8 mouse cellular contexts compared by ENCODE assay signal in the genomic region with DNA sequence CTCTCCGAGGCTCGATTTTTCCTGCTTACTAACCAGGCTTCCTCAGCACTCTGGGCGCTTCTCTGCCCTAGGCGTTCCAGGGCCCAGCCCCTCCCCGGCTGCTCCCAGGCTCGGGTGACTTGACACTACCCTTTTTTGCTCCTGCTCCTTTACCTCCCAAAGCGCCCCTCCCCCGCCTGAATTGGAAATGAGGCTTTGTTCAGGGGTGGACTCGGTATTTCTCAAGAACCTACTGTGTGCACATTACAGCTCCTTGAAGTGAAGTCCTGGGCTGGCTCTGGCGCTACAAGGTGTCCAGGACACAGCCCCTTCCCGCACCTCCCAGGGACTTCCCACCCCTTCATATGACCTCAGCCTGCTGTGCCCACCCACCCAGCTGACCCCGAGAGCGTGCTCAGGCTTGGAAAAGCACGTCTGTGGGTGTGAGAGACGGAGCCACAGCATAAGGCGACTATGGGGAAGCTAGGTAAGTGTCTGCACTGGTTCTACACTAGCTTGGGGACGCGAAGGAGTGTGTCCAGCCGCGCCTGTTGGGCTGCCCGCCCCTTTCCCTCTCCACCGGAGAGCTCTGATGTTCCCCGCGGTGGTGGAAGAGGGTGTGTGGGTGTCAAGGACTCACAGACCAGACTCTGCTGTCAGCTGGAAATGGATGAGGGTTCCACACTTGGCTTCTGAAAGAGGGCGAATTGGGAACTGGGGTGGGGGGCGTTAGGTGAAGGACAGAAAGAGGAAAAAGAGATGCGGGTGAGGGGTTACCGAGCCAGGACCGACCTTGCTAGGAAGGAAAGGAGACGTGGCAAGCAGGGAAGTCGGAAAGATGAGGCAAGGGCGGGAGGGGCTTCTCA. TPM values are rescaled to one million over a fixed set of nuclear protein-coding genes. Genes with fewer than 3 reads are reported as not detected.
A peak's percentile ranks its signal among the peaks of the same experiment; 100 is the strongest.
DNase-seq lines count a peak whose midpoint lies in the region; ATAC-seq and TF ChIP-seq lines count a peak whose summit lies in the region.

Gene Bahd1 (plus strand): TSS at position 397 of the 845 bp plus-strand sequence.

- 1% methylated on average over 32 of the region's 32 CpGs for WGBS in heart, embryonic 14.5 days
- 3% methylated on average over 32 of the region's 32 CpGs for WGBS in large intestine, adult 2 months
- 1% methylated on average over 32 of the region's 32 CpGs for WGBS in lung, embryonic 15.5 days

- H3K9me3 ChIP-seq in heart, embryonic 14.5 days (ENCODE audit: control insufficient read depth, low read length), result no peaks in the 10 kb centered on the region
- H3K9me3 ChIP-seq in lung, embryonic 15.5 days, result no peaks in the 10 kb centered on the region

- H3K27ac ChIP-seq in heart, embryonic 14.5 days (replicated peaks in 1 of 2; ENCODE audit: control insufficient read depth in 1 of 2, insufficient read depth in 1 of 2, low read depth in 2 of 2, low read length in 2 of 2), result no peak within 1 kb of the TSS
- peak within 1 kb of the TSS; percentile 60; the same call in 1 of the 2 replicates for H3K27ac ChIP-seq in lung, embryonic 15.5 days

- no peaks in the 10 kb centered on the region for H3K36me3 ChIP-seq in C2C12 (ENCODE audit: control insufficient read depth, insufficient read depth)
- no peaks in the 10 kb centered on the region for H3K36me3 ChIP-seq in heart, embryonic 14.5 days (ENCODE audit: control insufficient read depth, insufficient read depth, low read length)
- no peaks in the 10 kb centered on the region for H3K36me3 ChIP-seq in lung, embryonic 15.5 days

- DNase-seq in Muller cell, postnatal 12 days (ENCODE audit: inconsistent ontology term), result peak; percentile 42
- peak; percentile 63 for DNase-seq in embryo, embryonic 11 days
- no peak for DNase-seq in large intestine, adult 2 months (ENCODE audit: low read depth, low spot score)
- DNase-seq in retina, postnatal 1 day, result peak; percentile 54
- no peak for DNase-seq in T-cell, adult 2 months (ENCODE audit: low spot score)

- peaks cover 33% of the 10 kb centered on the region for H3K79me2 ChIP-seq in C2C12 (ENCODE audit: control insufficient read depth, insufficient read depth)

- H3K79me3 ChIP-seq in C2C12 (ENCODE audit: low read depth), result peaks cover 1% of the 10 kb centered on the region

- peak within 1 kb of the TSS; percentile 47 for H3ac ChIP-seq in C2C12 (ENCODE audit: control insufficient read depth, insufficient read length, low read depth)

- H3K4me2 ChIP-seq in heart, embryonic 14.5 days (ENCODE audit: low read length), result peak within 1 kb of the TSS; percentile 99
- peak within 1 kb of the TSS; percentile 99 for H3K4me2 ChIP-seq in lung, embryonic 15.5 days

- H3K4me3 ChIP-seq in C2C12 (ENCODE audit: insufficient read depth, poor library complexity, severe bottlenecking), result peak within 1 kb of the TSS; percentile 75
- H3K4me3 ChIP-seq in heart, embryonic 14.5 days (ENCODE audit: control insufficient read depth in 1 of 2, insufficient read depth in 1 of 2, low read depth in 1 of 2, low read length in 2 of 2), result peak within 1 kb of the TSS; percentile 93
- peak within 1 kb of the TSS; percentile 81 for H3K4me3 ChIP-seq in lung, embryonic 15.5 days

- peaks cover 22 to 41% of the 10 kb centered on the region in 2 experiments for H3K4me1 ChIP-seq in heart, embryonic 14.5 days (ENCODE audit: control insufficient read depth in 2 of 2, insufficient read depth in 2 of 2, low read length in 2 of 2)
- peaks cover 44% of the 10 kb centered on the region for H3K4me1 ChIP-seq in lung, embryonic 15.5 days

- peaks cover 36% of the 10 kb centered on the region for H3K27me3 ChIP-seq in C2C12 (ENCODE audit: control insufficient read depth, insufficient read depth, insufficient read length)
- H3K27me3 ChIP-seq in heart, embryonic 14.5 days (ENCODE audit: control insufficient read depth, insufficient read depth, low read length), result peaks cover 55% of the 10 kb centered on the region
- H3K27me3 ChIP-seq in lung, embryonic 15.5 days, result peaks cover 60% of the 10 kb centered on the region

- no peak for ATAC-seq in heart, embryonic 14.5 days (ENCODE audit: insufficient number of reproducible peaks, insufficient read depth, low FRiP score, low read depth)
- ATAC-seq in lung, embryonic 15.5 days (ENCODE audit: borderline replicate concordance, extremely low read depth, low FRiP score, low TSS enrichment), result no peak

- peak within 1 kb of the TSS; percentile 87 for H3K9ac ChIP-seq in heart, embryonic 14.5 days (ENCODE audit: low read length)
- H3K9ac ChIP-seq in lung, embryonic 15.5 days, result peak within 1 kb of the TSS; percentile 29; the same call in 1 of the 2 replicates

- TF ChIP-seq CTCF in C2C12 (IDR thresholded peaks at IDR 0.05; ENCODE audit: control insufficient read depth, insufficient read depth, insufficient read length), result no peak

TF ChIP-seq in C2C12, 6 proteins besides CTCF, POLR2A, EP300 and RAD21:
- TF ChIP-seq MYOG (IDR thresholded peaks at IDR 0.05; ENCODE audit: control insufficient read depth, extremely low read depth, insufficient read length), result no peak
- no peak for TF ChIP-seq MYOD1 (IDR thresholded peaks at IDR 0.05; ENCODE audit: control insufficient read depth, insufficient read length, low read depth)
- no peak for TF ChIP-seq USF1 (IDR thresholded peaks at IDR 0.05; ENCODE audit: low read depth)
- TF ChIP-seq FOSL1 (IDR thresholded peaks at IDR 0.05; ENCODE audit: insufficient read depth, low read length, poor library complexity, severe bottlenecking), result no peak
- TF ChIP-seq CEBPB (IDR thresholded peaks at IDR 0.05; ENCODE audit: low read depth), result no peak
- TF ChIP-seq MAX (IDR thresholded peaks at IDR 0.05), result no peak

RNA-seq across cellular contexts. Expression of gene Bahd1, which starts in this region (rescaled TPM):
- 8.6 TPM for polyA plus RNA-seq in C2C12 (2012; fragmentation: generic; extraction: Trizol)
- 1.0 and 1.6 TPM in 2 replicates for polyA plus RNA-seq in heart, embryonic 14.5 days (2014; fragmentation: Nextera tagmentation; extraction: Ambion mirVana)
- polyA plus RNA-seq in large intestine, adult 2 months (2012; rRNA removed), result 11.3 and 12.9 TPM in 2 replicates
- polyA plus RNA-seq in lung, embryonic 15.5 days (2015; fragmentation: Nextera tagmentation; extraction: Ambion mirVana), result 3.6 and 4.3 TPM in 2 replicates

Comparison
In these comparisons a context has a peak if more than half of its experiments do, and no peak if none do; other contexts are left out.
1. DNase-seq: peak in Muller cell, postnatal 12 days (single experiment), embryo, embryonic 11 days (single experiment) and retina, postnatal 1 day (single experiment); none in large intestine, adult 2 months (single experiment) and T-cell, adult 2 months (single experiment).
2. Peak in every context shown above with its lines, with median percentiles within 50 percentile points of each other: H3K4me3 ChIP-seq.